Mouse (Mus musculus): ENCODE data around the gene Gnb1l. TPM values are rescaled to one million over a fixed set of nuclear protein-coding genes. Genes with fewer than 3 reads are reported as not detected.

The Gnb1l gene
- 1 to 10 TPM; 6.0 to 6.5 TPM for total RNA-seq (2021)
- long read RNA-seq, experiment 1, partial matches to known transcripts: 3 of 18 reads
- long read RNA-seq, experiment 1, other reads (novel, unspliced or antisense): 9 of 18 reads
- long read RNA-seq, experiment 2, partial matches to known transcripts: 0 of 7 reads
- long read RNA-seq, experiment 2, other reads (novel, unspliced or antisense): 4 of 7 reads

GRCm38 (mm10) chr16:18498558-18498990, at the start of gene Gnb1l, which contains the start of gene Rtl10:
Gnb1l (plus strand) TSS chr16:18498713.
Rtl10 (plus strand) TSS chr16:18498901.
- intact Hi-C loops (cut with DNase I): loop anchor here (5.0 kb wide), 2 partner anchors 56 to 119 kb away; no protein-coding TSS in a partner anchor
- Histone ChIP-seq H3K4me3 (peak within 1 kb of the TSS; percentile 83), H3K27ac (peak within 1 kb of the TSS; percentile 95)
- TF ChIP-seq CTCF (IDR thresholded peaks at IDR 0.05): no peak
- peak; percentile 97 for DNase-seq (ENCODE audit: extremely low spot score in 1 of 2, low spot score in 2 of 2)

GRCm38 (mm10) chr16:18449005-18449404, 49.5 kb upstream of the Gnb1l start:
- DNase-seq (ENCODE audit: extremely low spot score in 1 of 2, low spot score in 2 of 2): no peak
- TF ChIP-seq CTCF (IDR thresholded peaks at IDR 0.05): no peak
- intact Hi-C loops (cut with DNase I): loop anchor here (10.0 kb wide), 1 partner anchor 346 kb away; no protein-coding TSS in a partner anchor
- Histone ChIP-seq H3K4me3 (no peak overlapping the region), H3K27ac (no peak overlapping the region)

- no peak overlapping the region for H3K4me3 ChIP-seq
- H3K27ac ChIP-seq: peak overlapping the region; percentile 82
- intact Hi-C loops (cut with DNase I): no loop called here
- DNase-seq (ENCODE audit: extremely low spot score in 1 of 2, low spot score in 2 of 2): peak; percentile 59 to 76
- no peak for TF ChIP-seq CTCF (IDR thresholded peaks at IDR 0.05)
These were observed 46.9 kb upstream of the Gnb1l start for GRCm38 (mm10) chr16:18451486-18452181.

GRCm38 (mm10) chr16:18452361-18452862, 46.1 kb upstream of the Gnb1l start:
- peak overlapping the region; percentile 82 for H3K27ac ChIP-seq
- peak in 1 of 2 experiments; percentile 33 for DNase-seq (ENCODE audit: extremely low spot score in 1 of 2, low spot score in 2 of 2)
- no peak for TF ChIP-seq CTCF (IDR thresholded peaks at IDR 0.05)
- H3K4me3 ChIP-seq: no peak overlapping the region
- intact Hi-C loops (cut with DNase I): no loop called here

- TF ChIP-seq CTCF (IDR thresholded peaks at IDR 0.05): no peak
- Histone ChIP-seq H3K27ac (no peak overlapping the region), H3K4me3 (no peak overlapping the region)
- DNase-seq (ENCODE audit: extremely low spot score in 1 of 2, low spot score in 2 of 2): no peak
- intact Hi-C loops (cut with DNase I): no loop called here
These were observed 44.7 kb upstream of the Gnb1l start for GRCm38 (mm10) chr16:18453846-18454245.

- Histone ChIP-seq H3K27ac (no peak overlapping the region), H3K4me3 (no peak overlapping the region)
- intact Hi-C loops (cut with DNase I): no loop called here
- TF ChIP-seq CTCF (IDR thresholded peaks at IDR 0.05): no peak
- no peak for DNase-seq (ENCODE audit: extremely low spot score in 1 of 2, low spot score in 2 of 2)
These were observed 43.1 kb upstream of the Gnb1l start for GRCm38 (mm10) chr16:18455407-18455806.

GRCm38 (mm10) chr16:18458661-18459060, 39.9 kb upstream of the Gnb1l start:
- DNase-seq (ENCODE audit: extremely low spot score in 1 of 2, low spot score in 2 of 2): no peak
- no peak overlapping the region for H3K27ac ChIP-seq
- no peak for TF ChIP-seq CTCF (IDR thresholded peaks at IDR 0.05)
- intact Hi-C loops (cut with DNase I): no loop called here
- no peak overlapping the region for H3K4me3 ChIP-seq

- no peak for DNase-seq (ENCODE audit: extremely low spot score in 1 of 2, low spot score in 2 of 2)
- no peak overlapping the region for H3K4me3 ChIP-seq
- intact Hi-C loops (cut with DNase I): no loop called here
- no peak overlapping the region for H3K27ac ChIP-seq
- TF ChIP-seq CTCF (IDR thresholded peaks at IDR 0.05): no peak
These were observed 39.1 kb upstream of the Gnb1l start for GRCm38 (mm10) chr16:18459335-18459954.

- intact Hi-C loops (cut with DNase I): no loop called here
- H3K27ac ChIP-seq: no peak overlapping the region
- DNase-seq (ENCODE audit: extremely low spot score in 1 of 2, low spot score in 2 of 2): peak in 1 of 2 experiments; percentile 57
- no peak for TF ChIP-seq CTCF (IDR thresholded peaks at IDR 0.05)
- no peak overlapping the region for H3K4me3 ChIP-seq
These were observed 38.5 kb upstream of the Gnb1l start for GRCm38 (mm10) chr16:18459955-18460370.

GRCm38 (mm10) chr16:18460826-18461225, 37.7 kb upstream of the Gnb1l start:
- no peak for DNase-seq (ENCODE audit: extremely low spot score in 1 of 2, low spot score in 2 of 2)
- no peak for TF ChIP-seq CTCF (IDR thresholded peaks at IDR 0.05)
- Histone ChIP-seq H3K27ac (no peak overlapping the region), H3K4me3 (no peak overlapping the region)
- intact Hi-C loops (cut with DNase I): no loop called here

- Histone ChIP-seq H3K27ac (no peak overlapping the region), H3K4me3 (no peak overlapping the region)
- no peak for TF ChIP-seq CTCF (IDR thresholded peaks at IDR 0.05)
- intact Hi-C loops (cut with DNase I): no loop called here
- DNase-seq (ENCODE audit: extremely low spot score in 1 of 2, low spot score in 2 of 2): no peak
These were observed 36.5 kb upstream of the Gnb1l start for GRCm38 (mm10) chr16:18462031-18462430.

GRCm38 (mm10) chr16:18462598-18462997, 35.9 kb upstream of the Gnb1l start:
- intact Hi-C loops (cut with DNase I): no loop called here
- Histone ChIP-seq H3K27ac (no peak overlapping the region), H3K4me3 (no peak overlapping the region)
- no peak for TF ChIP-seq CTCF (IDR thresholded peaks at IDR 0.05)
- no peak for DNase-seq (ENCODE audit: extremely low spot score in 1 of 2, low spot score in 2 of 2)
